Mouse (Mus musculus) MEL (cell line): ENCODE measurements around the gene Foxf1. TPM values are rescaled to one million over a fixed set of nuclear protein-coding genes. Genes with fewer than 3 reads are reported as not detected.
A peak's percentile ranks its signal among the peaks of the same experiment; 100 is the strongest.

Source experiments
- DNase-seq: peaks from one replicate; pipeline ENCODE4 v3.0.0; 2011; ENCODE audit warnings: low read depth, low spot score
- H3K27ac ChIP-seq: 2 replicates; pipeline ENCODE4 v1.5.1; 2012; ENCODE audit warnings: low read depth, mild to moderate bottlenecking, control low read depth, low read length, moderate library complexity; ENCODE audit not compliant: control insufficient read depth
- H3K27me3 ChIP-seq, 2 experiments: fragments of 150-350 bp in 1 of 2; sonication (generic) in 1 of 2; 2 replicates each; pipeline ENCODE4 v1.6.1; 2012; ENCODE audit warnings: low read length in 2 of 2, mild to moderate bottlenecking in 2 of 2, improper control_type of control experiment in 1 of 2, moderate library complexity in 1 of 2; ENCODE audit not compliant: insufficient read depth in 2 of 2, control insufficient read depth in 1 of 2
- H3K36me3 ChIP-seq, 2 experiments: 2 replicates each; pipeline ENCODE4 v1.6.1; 2012 to 2014; ENCODE audit warnings: low read length in 2 of 2, improper control_type of control experiment in 1 of 2, inconsistent platforms in 1 of 2, mild to moderate bottlenecking in 1 of 2; ENCODE audit not compliant: insufficient read depth in 2 of 2, control insufficient read depth in 1 of 2
- H3K4me1 ChIP-seq, 2 experiments: fragments of 150-350 bp in 1 of 2; sonication (generic) in 1 of 2; 2 replicates each; pipeline ENCODE4 v1.6.1; 2012; ENCODE audit warnings: low read length in 2 of 2, improper control_type of control experiment in 1 of 2, mild to moderate bottlenecking in 1 of 2; ENCODE audit not compliant: insufficient read depth in 2 of 2, control insufficient read depth in 1 of 2
- H3K4me3 ChIP-seq, 2 experiments: fragments of 150-350 bp in 1 of 2; sonication (generic) in 1 of 2; 2 replicates each; pipeline ENCODE4 v1.5.1; 2012; ENCODE audit warnings: low read depth in 2 of 2, low read length in 2 of 2, mild to moderate bottlenecking in 2 of 2, moderate library complexity in 2 of 2, control low read depth in 1 of 2, improper control_type of control experiment in 1 of 2; ENCODE audit not compliant: control insufficient read depth in 1 of 2, insufficient read depth in 1 of 2
- H3K79me2 ChIP-seq: 2 replicates; pipeline ENCODE4 v1.6.1; 2012; ENCODE audit warnings: mild to moderate bottlenecking, low read length, moderate library complexity; ENCODE audit not compliant: control insufficient read depth, poor library complexity, insufficient read depth
- H3K9ac ChIP-seq: 2 replicates; pipeline ENCODE4 v1.6.1; 2012; ENCODE audit warnings: low read depth, mild to moderate bottlenecking, control low read depth, low read length, moderate library complexity; ENCODE audit not compliant: control insufficient read depth, poor library complexity, severe bottlenecking
- H3K9me3 ChIP-seq: fragments of 150-350 bp; sonication (generic); replicated peaks from 2 replicates; pipeline ENCODE4 v1.6.1; 2012; ENCODE audit warnings: mild to moderate bottlenecking, low read length, improper control_type of control experiment, moderate library complexity; ENCODE audit not compliant: insufficient read depth
- BHLHE40 ChIP-seq: IDR thresholded peaks from 2 replicates; pipeline ENCODE4 v1.6.1; 2012; ENCODE audit warnings: low read depth, mild to moderate bottlenecking, inconsistent platforms, low read length, improper control_type of control experiment, borderline replicate concordance
- CTCF ChIP-seq, 3 experiments: IDR thresholded peaks in 2 of 3; conservative IDR thresholded peaks in 1 of 3; 2 replicates each; pipeline ENCODE4 v1.5.1; 2011 to 2012; ENCODE audit warnings: low read length in 3 of 3, low read depth in 2 of 3, mild to moderate bottlenecking in 2 of 3, improper control_type of control experiment in 1 of 3, inconsistent platforms in 1 of 3, mixed read lengths in 1 of 3, moderate library complexity in 1 of 3; ENCODE audit not compliant: control insufficient read depth in 1 of 3, insufficient read depth in 1 of 3, poor library complexity in 1 of 3, severe bottlenecking in 1 of 3
- ELF1 ChIP-seq: IDR thresholded peaks from 2 replicates; pipeline ENCODE4 v1.6.1; 2014; ENCODE audit warnings: low read depth, mild to moderate bottlenecking, inconsistent platforms, low read length, improper control_type of control experiment, moderate library complexity
- EP300 ChIP-seq, 2 experiments: IDR thresholded peaks; 2 replicates each; pipeline ENCODE4 v1.6.1; 2011; ENCODE audit warnings: improper control_type of control experiment in 2 of 2, low read length in 2 of 2, low read depth in 1 of 2, mild to moderate bottlenecking in 1 of 2
- ETS1 ChIP-seq: IDR thresholded peaks from 2 replicates; pipeline ENCODE4 v1.6.1; 2012; ENCODE audit warnings: low read depth, mild to moderate bottlenecking, inconsistent platforms, low read length, improper control_type of control experiment, moderate library complexity
- GATA1 ChIP-seq: IDR thresholded peaks from 2 replicates; pipeline ENCODE4 v1.6.1; 2011; ENCODE audit warnings: low read depth, low read length, improper control_type of control experiment
- HCFC1 ChIP-seq: IDR thresholded peaks from 2 replicates; pipeline ENCODE4 v1.6.1; 2012; ENCODE audit warnings: low read depth, mild to moderate bottlenecking, inconsistent platforms, low read length, improper control_type of control experiment, moderate library complexity
- JUND ChIP-seq: IDR thresholded peaks from 2 replicates; pipeline ENCODE4 v1.6.1; 2011; ENCODE audit warnings: low read depth, mild to moderate bottlenecking, improper control_type of control experiment, low read length
- KAT2A ChIP-seq: conservative IDR thresholded peaks from 2 replicates; pipeline ENCODE4 v1.6.1; 2012; ENCODE audit warnings: low read depth, low read length, improper control_type of control experiment, inconsistent platforms
- MAZ ChIP-seq: IDR thresholded peaks from 2 replicates; pipeline ENCODE4 v1.6.1; 2012; ENCODE audit warnings: low read depth, mild to moderate bottlenecking, inconsistent platforms, low read length, improper control_type of control experiment
- MEF2A ChIP-seq: IDR thresholded peaks from 2 replicates; pipeline ENCODE4 v1.6.1; 2014; ENCODE audit warnings: low read depth, mild to moderate bottlenecking, inconsistent platforms, low read length, improper control_type of control experiment; ENCODE audit not compliant: poor library complexity, insufficient replicate concordance, severe bottlenecking; ENCODE audit errors: extremely low read depth
- MXI1 ChIP-seq: IDR thresholded peaks from 2 replicates; pipeline ENCODE4 v1.6.1; 2011; ENCODE audit warnings: mild to moderate bottlenecking, low read depth, low read length, improper control_type of control experiment
- MYC ChIP-seq: IDR thresholded peaks from 2 replicates; pipeline ENCODE4 v1.6.1; 2011; ENCODE audit warnings: low read depth, mild to moderate bottlenecking, low read length, improper control_type of control experiment, moderate library complexity
- NELFE ChIP-seq: IDR thresholded peaks from 2 replicates; pipeline ENCODE4 v1.6.1; 2011; ENCODE audit warnings: low read depth, low read length, improper control_type of control experiment
- NRF1 ChIP-seq: IDR thresholded peaks from 2 replicates; pipeline ENCODE4 v1.6.1; 2014; ENCODE audit warnings: low read depth, mild to moderate bottlenecking, inconsistent platforms, low read length, improper control_type of control experiment, moderate library complexity; ENCODE audit not compliant: poor library complexity, insufficient read depth, severe bottlenecking
- POLR2AphosphoS2 ChIP-seq: IDR thresholded peaks from 2 replicates; pipeline ENCODE4 v1.6.1; 2011; ENCODE audit warnings: low read length, improper control_type of control experiment
- RCOR1 ChIP-seq: IDR thresholded peaks from 2 replicates; pipeline ENCODE4 v1.6.1; 2012; ENCODE audit warnings: low read depth, mild to moderate bottlenecking, inconsistent platforms, low read length, improper control_type of control experiment
- SIN3A ChIP-seq: IDR thresholded peaks from 2 replicates; pipeline ENCODE4 v1.6.1; 2012; ENCODE audit warnings: low read length, improper control_type of control experiment, inconsistent platforms
- SMC3 ChIP-seq: IDR thresholded peaks from 2 replicates; pipeline ENCODE4 v1.6.1; 2011; ENCODE audit warnings: low read depth, low read length, improper control_type of control experiment
- TBP ChIP-seq: IDR thresholded peaks from 2 replicates; pipeline ENCODE4 v1.8.0; 2011; ENCODE audit warnings: low read depth, low read length, improper control_type of control experiment
- TCF12 ChIP-seq: IDR thresholded peaks from 2 replicates; pipeline ENCODE4 v1.6.1; 2014; ENCODE audit warnings: low read depth, mild to moderate bottlenecking, inconsistent platforms, low read length, improper control_type of control experiment, moderate library complexity
- USF2 ChIP-seq, 2 experiments: IDR thresholded peaks; 2 replicates each; pipeline ENCODE4 v1.6.1; 2011 to 2012; ENCODE audit warnings: improper control_type of control experiment in 2 of 2, low read length in 2 of 2, borderline replicate concordance in 1 of 2, inconsistent platforms in 1 of 2, low read depth in 1 of 2, mild to moderate bottlenecking in 1 of 2; ENCODE audit not compliant: insufficient read depth in 1 of 2
- ZC3H11A ChIP-seq: IDR thresholded peaks from 2 replicates; pipeline ENCODE4 v1.6.1; 2012; ENCODE audit warnings: low read depth, mild to moderate bottlenecking, inconsistent platforms, low read length, improper control_type of control experiment
- polyA plus RNA-seq, 2 experiments: library from polyadenylated mRNA; stranded (reverse) in 1 of 2; unstranded in 1 of 2; fragments of >175 nt in 1 of 2; fragments of >200 nt in 1 of 2; gene quantifications; 2 replicates each; pipeline versions ENCODE4 v1.2.1 to v1.2.4; 2012; ENCODE audit warnings: low replicate concordance in 2 of 2, low read depth in 1 of 2; ENCODE audit not compliant: insufficient read length in 2 of 2, insufficient read depth in 1 of 2, missing spikeins in 1 of 2
- total RNA-seq: library from RNA; depleted of rRNA; stranded (reverse); fragments of 300-350 nt; gene quantifications from 2 replicates; pipeline ENCODE4 v1.2.3, GENCODE M21; 2012

Foxf1 gene
- total and polyA plus RNA-seq, 3 experiments = not detected

- DNase-seq = peak; percentile 94
- Histone ChIP-seq H3K79me2 (peaks cover 20% of the 10 kb centered on the region), H3K4me1 (peaks cover 3 to 21% of the 10 kb centered on the region in 2 experiments; a peak in 3 of 4 replicates), H3K9ac (peak overlapping the region; percentile 62), H3K4me3 (peak overlapping the region; percentile 21 to 41), H3K27ac (peak overlapping the region; percentile 23; the same call in 1 of the 2 replicates), H3K9me3 (no peaks in the 10 kb centered on the region), H3K36me3 (peaks cover 0 to 10% of the 10 kb centered on the region in 2 experiments; a peak in 2 of 4 replicates), H3K27me3 (no peaks in the 10 kb centered on the region)
- TF ChIP-seq ELF1 (peak; percentile 54; the same call in 1 of the 2 replicates), TBP (0 out of 2 replicates have a peak, but pooled peaks have one; percentile 36), BHLHE40 (peak; percentile 74), USF2 (IDR thresholded peaks at IDR 0.05; ENCODE audit: borderline replicate concordance in 1 of 2, insufficient read depth in 1 of 2, low read depth in 1 of 2, low read length in 2 of 2) (no peak), MYC (0 out of 2 replicates have a peak, but pooled peaks have one; percentile 19), GATA1 (no peak), JUND (peak; percentile 29; the same call in 1 of the 2 replicates), CTCF (IDR thresholded peaks at IDR 0.05 in 2 of 3, conservative IDR thresholded peaks at IDR 0.05 in 1 of 3; ENCODE audit: control insufficient read depth in 1 of 3, insufficient read depth in 1 of 3, low read depth in 2 of 3, low read length in 3 of 3, poor library complexity in 1 of 3, severe bottlenecking in 1 of 3) (peak; percentile 92 to 100 (median 96); a peak in 5 of 6 replicates), EP300 (IDR thresholded peaks at IDR 0.05; ENCODE audit: low read depth in 1 of 2, low read length in 2 of 2) (peak in 1 of 2 experiments; percentile 16; a peak in 1 of 4 replicates), MXI1 (peak; percentile 66; the same call in 1 of the 2 replicates), ETS1 (0 out of 2 replicates have a peak, but pooled peaks have one; percentile 17), MEF2A (no peak), POLR2AphosphoS2 (no peak), MAZ (peak; percentile 69; the same call in 1 of the 2 replicates), RCOR1 (0 out of 2 replicates have a peak, but pooled peaks have one; percentile 8), KAT2A (no peak), NRF1 (peak; percentile 22; the same call in 1 of the 2 replicates), TCF12 (peak; percentile 36; the same call in 1 of the 2 replicates), ZC3H11A (peak; percentile 98), NELFE (no peak; the same call in 1 of the 2 replicates), SMC3 (peak; percentile 99), SIN3A (peak; percentile 81), HCFC1 (peak; percentile 57; the same call in 1 of the 2 replicates)
Observed at GRCm38 (mm10) chr8:121113261-121113660, 29.1 kb downstream of the Foxf1 start.
